Mouse (Mus musculus) neural tube, embryonic 13.5 days (tissue): ENCODE measurements around the gene Sh3gl1. TPM values are rescaled to one million over a fixed set of nuclear protein-coding genes. Genes with fewer than 3 reads are reported as not detected.
"Not testable (repeated sequence)": the region's sequence is repeated elsewhere in the genome, so short reads cannot be mapped to it uniquely, and the experiment has no call there.

Experiments
- ATAC-seq: fragments of 200-750 bp; cut with Nextera tagmentation; 2 replicates; pipeline ENCODE4 v1.8.0; 2017; ENCODE audit warnings: low read depth, mild to moderate bottlenecking, moderate TSS enrichment, moderate library complexity
- H3K27ac ChIP-seq: fragments of 300-500 bp; sonication (generic); replicated peaks from 2 replicates; pipeline ENCODE4 v1.5.1; 2015; ENCODE audit warnings: moderate library complexity, mild to moderate bottlenecking, inconsistent platforms
- H3K27me3 ChIP-seq: fragments of 300-500 bp; sonication (generic); 2 replicates; pipeline ENCODE4 v1.6.1; 2015; ENCODE audit warnings: mild to moderate bottlenecking, inconsistent platforms
- H3K36me3 ChIP-seq: fragments of 300-500 bp; sonication (generic); 2 replicates; pipeline ENCODE4 v1.6.1; 2015; ENCODE audit warnings: mild to moderate bottlenecking, inconsistent platforms
- H3K4me1 ChIP-seq: fragments of 300-500 bp; sonication (generic); replicated peaks from 2 replicates; pipeline ENCODE4 v1.6.1; 2015; ENCODE audit warnings: inconsistent platforms
- H3K4me2 ChIP-seq: fragments of 300-500 bp; sonication (generic); 2 replicates; pipeline ENCODE4 v1.6.1; 2015; ENCODE audit warnings: inconsistent platforms, mild to moderate bottlenecking, moderate library complexity
- H3K4me3 ChIP-seq: fragments of 300-500 bp; sonication (generic); 2 replicates; pipeline ENCODE4 v1.5.1; 2015; ENCODE audit warnings: mild to moderate bottlenecking, inconsistent platforms
- H3K9ac ChIP-seq: fragments of 300-500 bp; sonication (generic); 2 replicates; pipeline ENCODE4 v1.6.1; 2015; ENCODE audit warnings: moderate library complexity, mild to moderate bottlenecking, inconsistent platforms
- H3K9me3 ChIP-seq: fragments of 300-500 bp; sonication (generic); 2 replicates; pipeline ENCODE4 v1.6.1; 2016; ENCODE audit warnings: inconsistent platforms
- WGBS: fragments of 180-500 bp; shearing (Covaris S2); methylation state at CpG from one replicate; pipeline ENCODE4 v1.1.7; 2015; 5-methylcytosine and 5-hydroxymethylcytosine counted together
- polyA plus RNA-seq: library from polyadenylated mRNA; unstranded; fragments of >200 nt; fragmentation: Nextera tagmentation; extraction: Ambion mirVana; gene quantifications from 2 replicates; pipeline ENCODE4 v1.2.1, GENCODE M21; 2015

Sh3gl1 gene
- polyA plus RNA-seq, 1 experiment from 2014 or later: 114 TPM

- no peak for ATAC-seq
- peaks cover 96% of the 10 kb centered on the region for H3K36me3 ChIP-seq
- H3K4me1 ChIP-seq: no peaks in the 10 kb centered on the region
Observed at GRCm38 (mm10) chr17:56066451-56066850, 30.0 kb upstream of the Sh3gl1 start.

GRCm38 (mm10) chr17:56065715-56066114 lies 29.3 kb upstream of the Sh3gl1 start:
- WGBS: 79% methylated on average over 6 of the region's 6 CpGs
- peak; percentile 9; the same call in 1 of the 2 replicates for ATAC-seq
- not testable (repeated sequence) for H3K9me3 ChIP-seq, H3K27me3 ChIP-seq, H3K27ac ChIP-seq, H3K4me3 ChIP-seq, H3K9ac ChIP-seq, H3K4me2 ChIP-seq, H3K4me1 ChIP-seq
- H3K36me3 ChIP-seq: peaks cover 96% of the 10 kb centered on the region

More at GRCm38 (mm10) chr17:56066451-56066850, 30.0 kb upstream of the Sh3gl1 start:
- Histone ChIP-seq H3K27ac (no peak overlapping the region), H3K4me2 (no peak overlapping the region), H3K27me3 (no peaks in the 10 kb centered on the region), H3K9me3 (no peaks in the 10 kb centered on the region), H3K4me3 (no peak overlapping the region), H3K9ac (no peak overlapping the region)

- 94% methylated on average over 7 of the region's 7 CpGs for WGBS
- no peak overlapping the region for H3K9ac ChIP-seq
- H3K4me2 ChIP-seq: no peak overlapping the region
- no peaks in the 10 kb centered on the region for H3K4me1 ChIP-seq
- H3K27me3 ChIP-seq: no peaks in the 10 kb centered on the region
- H3K9me3 ChIP-seq: no peaks in the 10 kb centered on the region
- ATAC-seq: no peak
- H3K27ac ChIP-seq: no peak overlapping the region
- H3K4me3 ChIP-seq: no peak overlapping the region
- peaks cover 86% of the 10 kb centered on the region for H3K36me3 ChIP-seq
Observed at GRCm38 (mm10) chr17:56062081-56062480, 25.6 kb upstream of the Sh3gl1 start.

GRCm38 (mm10) chr17:56057381-56058120 lies 21.1 kb upstream of the Sh3gl1 start:
- WGBS: 86% methylated on average over 11 of the region's 11 CpGs
- no peak for ATAC-seq
- Histone ChIP-seq H3K9me3 (no peaks in the 10 kb centered on the region), H3K27ac (no peak overlapping the region), H3K4me3 (no peak overlapping the region), H3K4me1 (no peaks in the 10 kb centered on the region), H3K36me3 (peaks cover 42% of the 10 kb centered on the region), H3K9ac (no peak overlapping the region), H3K4me2 (no peak overlapping the region), H3K27me3 (no peaks in the 10 kb centered on the region)

- Histone ChIP-seq H3K36me3 (peaks cover 39% of the 10 kb centered on the region), H3K9ac (no peak overlapping the region), H3K27me3 (no peaks in the 10 kb centered on the region), H3K9me3 (no peaks in the 10 kb centered on the region), H3K27ac (no peak overlapping the region), H3K4me2 (no peak overlapping the region), H3K4me1 (no peaks in the 10 kb centered on the region), H3K4me3 (no peak overlapping the region)
- 63% methylated on average over 4 of the region's 4 CpGs for WGBS
- no peak for ATAC-seq
Observed at GRCm38 (mm10) chr17:56055945-56056678, 19.7 kb upstream of the Sh3gl1 start.

GRCm38 (mm10) chr17:56054938-56055337 lies 18.5 kb upstream of the Sh3gl1 start:
- no peaks in the 10 kb centered on the region for H3K4me1 ChIP-seq
- H3K27me3 ChIP-seq: no peaks in the 10 kb centered on the region
- no peaks in the 10 kb centered on the region for H3K9me3 ChIP-seq
- peaks cover 31% of the 10 kb centered on the region for H3K36me3 ChIP-seq
- no peak overlapping the region for H3K4me3 ChIP-seq
- no peak overlapping the region for H3K4me2 ChIP-seq
- H3K9ac ChIP-seq: no peak overlapping the region
- no peak overlapping the region for H3K27ac ChIP-seq
- no peak for ATAC-seq

GRCm38 (mm10) chr17:56051369-56051768 lies 14.9 kb upstream of the Sh3gl1 start:
- WGBS: 91% methylated on average over 5 of the region's 5 CpGs

GRCm38 (mm10) chr17:56040857-56041163 lies 4.4 kb upstream of the Sh3gl1 start:
- WGBS: 1% methylated on average over 12 of the region's 12 CpGs

More at GRCm38 (mm10) chr17:56051369-56051768, 14.9 kb upstream of the Sh3gl1 start:
- no peaks in the 10 kb centered on the region for H3K27me3 ChIP-seq
- ATAC-seq: no peak
- no peak overlapping the region for H3K4me3 ChIP-seq
- H3K4me2 ChIP-seq: no peak overlapping the region
- peaks cover 43% of the 10 kb centered on the region for H3K36me3 ChIP-seq
- H3K4me1 ChIP-seq: no peaks in the 10 kb centered on the region
- no peaks in the 10 kb centered on the region for H3K9me3 ChIP-seq
- H3K27ac ChIP-seq: no peak overlapping the region
- H3K9ac ChIP-seq: no peak overlapping the region

GRCm38 (mm10) chr17:56040030-56040856 lies 3.8 kb upstream of the Sh3gl1 start, which contains the start of gene Chaf1a:
Gene Chaf1a, plus strand, starts transcription at chr17:56040439.
- WGBS: under 1% methylated on average over 68 of the region's 68 CpGs
- Histone ChIP-seq H3K4me1 (peaks cover 24% of the 10 kb centered on the region), H3K9me3 (no peaks in the 10 kb centered on the region), H3K9ac (peak within 1 kb of the TSS; percentile 82), H3K36me3 (0 out of 2 replicates have a peak, but pooled peaks cover 8% of the 10 kb centered on the region), H3K4me2 (peak within 1 kb of the TSS; percentile 86), H3K4me3 (peak within 1 kb of the TSS; percentile 74), H3K27ac (peak within 1 kb of the TSS; percentile 81), H3K27me3 (no peaks in the 10 kb centered on the region)
- ATAC-seq: peak; percentile 78

More at GRCm38 (mm10) chr17:56040857-56041163, 4.4 kb upstream of the Sh3gl1 start:
- H3K27ac ChIP-seq: 0 out of 2 replicates have a peak overlapping the region, but pooled peaks have one; percentile 81
- 0 out of 2 replicates have a peak, but pooled peaks cover 8% of the 10 kb centered on the region for H3K36me3 ChIP-seq
- peak overlapping the region; percentile 82 for H3K9ac ChIP-seq
- ATAC-seq: no peak
- H3K4me1 ChIP-seq: peaks cover 18% of the 10 kb centered on the region
- H3K4me3 ChIP-seq: peak overlapping the region; percentile 74
- no peaks in the 10 kb centered on the region for H3K27me3 ChIP-seq
- no peaks in the 10 kb centered on the region for H3K9me3 ChIP-seq
- peak overlapping the region; percentile 86 for H3K4me2 ChIP-seq

- ATAC-seq: no peak
- peak overlapping the region; percentile 86 for H3K4me2 ChIP-seq
- WGBS: 80% methylated on average over 4 of the region's 4 CpGs
- H3K9ac ChIP-seq: no peak overlapping the region
- H3K9me3 ChIP-seq: no peaks in the 10 kb centered on the region
- peaks cover 14% of the 10 kb centered on the region for H3K36me3 ChIP-seq
- peak overlapping the region; percentile 81; the same call in 1 of the 2 replicates for H3K27ac ChIP-seq
- no peaks in the 10 kb centered on the region for H3K27me3 ChIP-seq
- 0 out of 2 replicates have a peak overlapping the region, but pooled peaks have one; percentile 74 for H3K4me3 ChIP-seq
- peaks cover 33% of the 10 kb centered on the region for H3K4me1 ChIP-seq
Observed at GRCm38 (mm10) chr17:56039345-56039744, 2.9 kb upstream of the Sh3gl1 start.

- Histone ChIP-seq H3K4me1 (peaks cover 39% of the 10 kb centered on the region), H3K9ac (no peak overlapping the region), H3K27me3 (no peaks in the 10 kb centered on the region), H3K4me3 (no peak overlapping the region), H3K9me3 (no peaks in the 10 kb centered on the region), H3K27ac (no peak overlapping the region), H3K36me3 (peaks cover 15% of the 10 kb centered on the region), H3K4me2 (no peak overlapping the region)
- ATAC-seq: no peak
- WGBS: 83% methylated on average over 8 of the region's 8 CpGs
Observed at GRCm38 (mm10) chr17:56038583-56039261, 2.3 kb upstream of the Sh3gl1 start.
